In genomic region chr6:66713854-66714253, GRCm38 (mm10) we compare ENCODE assay signal across 38 mouse cellular contexts. TPM values are rescaled to one million over a fixed set of nuclear protein-coding genes. Genes with fewer than 3 reads are reported as not detected.
DNase-seq lines count a peak whose midpoint lies in the region; ATAC-seq and TF ChIP-seq lines count a peak whose summit lies in the region.
"Had no signal": no experiment of that assay in that cellular context is flagged by ENCODE, and none has a peak within 500 bp of the region (broad histone marks: within the 10 kb centered on the region; RNA-seq: fewer than 3 reads in every experiment).

No protein-coding gene starts in this region.

- H3K27ac ChIP-seq in hindbrain, embryonic 15.5 days (replicated peaks): no peak overlapping the region
- H3K27ac ChIP-seq in hindbrain, embryonic 14.5 days: no peak overlapping the region
- H3K27ac ChIP-seq in liver, embryonic 14.5 days: no peak overlapping the region
- H3K27ac ChIP-seq: forebrain, embryonic 13.5 days; layer of hippocampus, adult 2 months; left cerebral cortex, adult 2 months; limb, embryonic 12.5 days had no signal

- 79% methylated on average over 3 of the region's 3 CpGs for WGBS in hindbrain, embryonic 15.5 days
- 83% methylated on average over 3 of the region's 3 CpGs for WGBS in hindbrain, embryonic 14.5 days
- WGBS in liver, embryonic 14.5 days (ENCODE audit: insufficient replicate concordance): 23% methylated on average over 3 of the region's 3 CpGs

- TF ChIP-seq CTCF in liver, embryonic 14.5 days (IDR thresholded peaks at IDR 0.05; ENCODE audit: low read depth): no peak

- H3K4me3 ChIP-seq in hindbrain, embryonic 15.5 days: no peak overlapping the region
- no peak overlapping the region for H3K4me3 ChIP-seq in hindbrain, embryonic 14.5 days (replicated peaks; ENCODE audit: low read length)
- H3K4me3 ChIP-seq in liver, embryonic 14.5 days (ENCODE audit: insufficient read depth in 1 of 2, low read depth in 2 of 2, low read length in 2 of 2): no peak overlapping the region
- H3K4me3 ChIP-seq: forebrain, embryonic 13.5 days; heart, embryonic 12.5 days; layer of hippocampus, adult 2 months; left cerebral cortex, adult 2 months; limb, embryonic 12.5 days had no signal

- no peak overlapping the region for H3K9ac ChIP-seq in hindbrain, embryonic 15.5 days
- H3K9ac ChIP-seq in hindbrain, embryonic 14.5 days: no peak overlapping the region
- H3K9ac ChIP-seq in liver, embryonic 14.5 days (replicated peaks): no peak overlapping the region
- H3K9ac ChIP-seq: forebrain, embryonic 13.5 days; heart, embryonic 12.5 days; limb, embryonic 12.5 days had no signal

- H3K4me2 ChIP-seq in hindbrain, embryonic 15.5 days: no peak overlapping the region
- no peak overlapping the region for H3K4me2 ChIP-seq in hindbrain, embryonic 14.5 days (replicated peaks)
- H3K4me2 ChIP-seq in liver, embryonic 14.5 days (ENCODE audit: low read depth): no peak overlapping the region
- H3K4me2 ChIP-seq: forebrain, embryonic 13.5 days; heart, embryonic 12.5 days; limb, embryonic 12.5 days had no signal

- 0 out of 2 replicates have a peak, but pooled peaks have one; percentile 29 for TF ChIP-seq EP300 in liver, embryonic 14.5 days (IDR thresholded peaks at IDR 0.05; ENCODE audit: low read depth)

- H3K4me1 ChIP-seq in hindbrain, embryonic 15.5 days (replicated peaks): no peaks in the 10 kb centered on the region
- H3K4me1 ChIP-seq in hindbrain, embryonic 14.5 days (replicated peaks; ENCODE audit: control insufficient read depth, insufficient read depth, low read length): no peaks in the 10 kb centered on the region
- no peaks in the 10 kb centered on the region for H3K4me1 ChIP-seq in liver, embryonic 14.5 days (replicated peaks; ENCODE audit: control insufficient read depth in 2 of 2, insufficient read depth in 2 of 2, low read length in 1 of 2)
- H3K4me1 ChIP-seq: forebrain, embryonic 13.5 days; heart, embryonic 12.5 days; limb, embryonic 12.5 days had no signal

- H3K27me3 ChIP-seq in hindbrain, embryonic 15.5 days: no peaks in the 10 kb centered on the region
- no peaks in the 10 kb centered on the region for H3K27me3 ChIP-seq in hindbrain, embryonic 14.5 days (ENCODE audit: control insufficient read depth, insufficient read depth, low read length)
- no peaks in the 10 kb centered on the region for H3K27me3 ChIP-seq in liver, embryonic 14.5 days (ENCODE audit: control insufficient read depth, insufficient read depth, low read length)
- H3K27me3 ChIP-seq: forebrain, embryonic 13.5 days; heart, embryonic 12.5 days; limb, embryonic 12.5 days had no signal

- no peaks in the 10 kb centered on the region for H3K36me3 ChIP-seq in hindbrain, embryonic 15.5 days
- H3K36me3 ChIP-seq in hindbrain, embryonic 14.5 days (replicated peaks; ENCODE audit: control insufficient read depth, insufficient read depth): no peaks in the 10 kb centered on the region
- no peaks in the 10 kb centered on the region for H3K36me3 ChIP-seq in liver, embryonic 14.5 days (replicated peaks; ENCODE audit: control insufficient read depth, insufficient read depth, low read depth)
- H3K36me3 ChIP-seq: G1E; heart, embryonic 12.5 days; limb, embryonic 12.5 days had no signal

- no peaks in the 10 kb centered on the region for H3K9me3 ChIP-seq in hindbrain, embryonic 15.5 days
- H3K9me3 ChIP-seq in hindbrain, embryonic 14.5 days (ENCODE audit: control insufficient read depth, low read length): no peaks in the 10 kb centered on the region
- no peaks in the 10 kb centered on the region for H3K9me3 ChIP-seq in liver, embryonic 14.5 days (ENCODE audit: control insufficient read depth, low read length)
- H3K9me3 ChIP-seq: forebrain, embryonic 13.5 days; G1E; heart, embryonic 12.5 days; limb, embryonic 12.5 days had no signal

- 0 out of 2 replicates have a peak, but pooled peaks have one; percentile 34 for ATAC-seq in hindbrain, embryonic 15.5 days (ENCODE audit: low FRiP score, low read depth)
- ATAC-seq in hindbrain, embryonic 14.5 days (ENCODE audit: low FRiP score): no peak
- ATAC-seq in liver, embryonic 14.5 days (ENCODE audit: insufficient read depth): peak; percentile 76
- peak; percentile 94 for ATAC-seq in megakaryocyte-erythroid progenitor cell, adult 5-6 weeks (replicated peaks; ENCODE audit: low FRiP score, low TSS enrichment, poor library complexity, severe bottlenecking)
- ATAC-seq: forebrain, embryonic 13.5 days; hindbrain, embryonic 16.5 days; lung, postnatal 0 days had no signal

- intact Hi-C loops in gastrocnemius, postnatal 14 days (cut with DNase I; ENCODE audit: low total_unique reads): no loop called here

- DNase-seq in hindbrain, embryonic 14.5 days (ENCODE audit: low spot score): no peak
- peak; percentile 18 for DNase-seq in MEL-GATA-1-ER (ENCODE audit: extremely low read depth, low read depth)
- DNase-seq in liver, embryonic 14.5 days (ENCODE audit: low read depth in 3 of 3, low spot score in 3 of 3): no peak
- DNase-seq in ovary, adult 18-20 months (ENCODE audit: low spot score): no peak
- no peak for DNase-seq in gastrocnemius, postnatal 14 days
- DNase-seq: adrenal gland, postnatal 25 days; cerebellum, adult 2 months; cerebellum, postnatal 14 days; gastrocnemius, postnatal 10 days; heart, adult 18-20 months; kidney, adult 18-20 months; kidney, postnatal 36 days; lung, adult 18-20 months; lung, postnatal 4 days; retina, postnatal 1 day; right cerebral cortex, postnatal 25 days; thymus, postnatal 25 days had no signal

RNA-seq across cellular contexts. Expression of gene Vmn1r36, which starts 5.1 kb away (rescaled TPM):
- polyA plus RNA-seq in hindbrain, embryonic 15.5 days (2015; fragmentation: Nextera tagmentation; extraction: Ambion mirVana): not detected in 2 replicates
- not detected in 2 replicates for polyA plus RNA-seq in hindbrain, embryonic 14.5 days (2014; fragmentation: Nextera tagmentation; extraction: Ambion mirVana)
- polyA plus RNA-seq in liver, embryonic 14.5 days (2012; rRNA removed): not detected in 2 replicates
- polyA plus RNA-seq in liver, embryonic 14.5 days (2014; fragmentation: Nextera tagmentation; extraction: Ambion mirVana): not detected in 2 replicates
- total RNA-seq in megakaryocyte-erythroid progenitor cell, adult 5-6 weeks (2014; fragmentation: Nextera tagmentation): not detected in 2 replicates
- not detected in 2 replicates for total RNA-seq in megakaryocyte-erythroid progenitor cell, adult 5-6 weeks (2017)
- total RNA-seq in gastrocnemius, postnatal 14 days (2021): not detected
- total RNA-seq: adrenal gland, adult 18-20 months; adrenal gland, postnatal 25 days; gastrocnemius, postnatal 10 days; heart, adult 18-20 months; hematopoietic stem cell, adult 5-6 weeks; layer of hippocampus, adult 2 months; layer of hippocampus, postnatal 14 days; left cerebral cortex, adult 2 months; left cerebral cortex, postnatal 25 days had no signal
- polyA plus RNA-seq: brain, embryonic 14.5 days; cerebellum, adult 2 months; embryonic facial prominence, embryonic 11.5 days; forebrain, embryonic 13.5 days; G1E; heart, embryonic 12.5 days; heart, postnatal 0 days; hindbrain, embryonic 16.5 days; intestine, embryonic 14.5 days; kidney, embryonic 16.5 days; limb, embryonic 12.5 days; lung, postnatal 0 days; neural tube, embryonic 14.5 days; stomach, embryonic 16.5 days had no signal

RNA-seq across cellular contexts. Expression of gene Vmn1r37, which starts 15.3 kb away (rescaled TPM):
- polyA plus RNA-seq in hindbrain, embryonic 15.5 days (2015; fragmentation: Nextera tagmentation; extraction: Ambion mirVana): not detected in 2 replicates
- not detected in 2 replicates for polyA plus RNA-seq in hindbrain, embryonic 14.5 days (2014; fragmentation: Nextera tagmentation; extraction: Ambion mirVana)
- not detected in 2 replicates for polyA plus RNA-seq in liver, embryonic 14.5 days (2012; rRNA removed)
- polyA plus RNA-seq in liver, embryonic 14.5 days (2014; fragmentation: Nextera tagmentation; extraction: Ambion mirVana): not detected in 2 replicates
- not detected in 2 replicates for total RNA-seq in megakaryocyte-erythroid progenitor cell, adult 5-6 weeks (2014; fragmentation: Nextera tagmentation)
- total RNA-seq in megakaryocyte-erythroid progenitor cell, adult 5-6 weeks (2017): not detected in 2 replicates
- not detected for total RNA-seq in gastrocnemius, postnatal 14 days (2021)
- total RNA-seq: adrenal gland, adult 18-20 months; adrenal gland, postnatal 25 days; G1E; gastrocnemius, postnatal 10 days; heart, adult 18-20 months; hematopoietic stem cell, adult 5-6 weeks; layer of hippocampus, adult 2 months; layer of hippocampus, postnatal 14 days; left cerebral cortex, adult 2 months; left cerebral cortex, postnatal 25 days had no signal
- polyA plus RNA-seq: brain, embryonic 14.5 days; cerebellum, adult 2 months; embryonic facial prominence, embryonic 11.5 days; forebrain, embryonic 13.5 days; G1E; heart, embryonic 12.5 days; heart, postnatal 0 days; hindbrain, embryonic 16.5 days; intestine, embryonic 14.5 days; kidney, embryonic 16.5 days; limb, embryonic 12.5 days; lung, postnatal 0 days; neural tube, embryonic 14.5 days; stomach, embryonic 16.5 days had no signal

RNA-seq across cellular contexts. Expression of gene Vmn1r35, which starts 28.1 kb away (rescaled TPM):
- not detected in 2 replicates for polyA plus RNA-seq in hindbrain, embryonic 15.5 days (2015; fragmentation: Nextera tagmentation; extraction: Ambion mirVana)
- not detected in 2 replicates for polyA plus RNA-seq in hindbrain, embryonic 14.5 days (2014; fragmentation: Nextera tagmentation; extraction: Ambion mirVana)
- not detected in 2 replicates for polyA plus RNA-seq in liver, embryonic 14.5 days (2012; rRNA removed)
- polyA plus RNA-seq in liver, embryonic 14.5 days (2014; fragmentation: Nextera tagmentation; extraction: Ambion mirVana): not detected in 2 replicates
- total RNA-seq in megakaryocyte-erythroid progenitor cell, adult 5-6 weeks (2014; fragmentation: Nextera tagmentation): not detected in 2 replicates
- not detected in 2 replicates for total RNA-seq in megakaryocyte-erythroid progenitor cell, adult 5-6 weeks (2017)
- total RNA-seq in gastrocnemius, postnatal 14 days (2021): not detected
- total RNA-seq: adrenal gland, adult 18-20 months; adrenal gland, postnatal 25 days; gastrocnemius, postnatal 10 days; heart, adult 18-20 months; hematopoietic stem cell, adult 5-6 weeks; layer of hippocampus, adult 2 months; layer of hippocampus, postnatal 14 days; left cerebral cortex, adult 2 months; left cerebral cortex, postnatal 25 days had no signal
- polyA plus RNA-seq: brain, embryonic 14.5 days; cerebellum, adult 2 months; embryonic facial prominence, embryonic 11.5 days; forebrain, embryonic 13.5 days; G1E; heart, embryonic 12.5 days; heart, postnatal 0 days; hindbrain, embryonic 16.5 days; intestine, embryonic 14.5 days; kidney, embryonic 16.5 days; limb, embryonic 12.5 days; lung, postnatal 0 days; neural tube, embryonic 14.5 days; stomach, embryonic 16.5 days had no signal
